Mouse (Mus musculus): ENCODE measurements around the gene Gm49776. TPM values are rescaled to one million over a fixed set of nuclear protein-coding genes. Genes with fewer than 3 reads are reported as not detected.

Gene Gm49776
- polyA plus RNA-seq, 1 experiment, result not detected

DNA sequence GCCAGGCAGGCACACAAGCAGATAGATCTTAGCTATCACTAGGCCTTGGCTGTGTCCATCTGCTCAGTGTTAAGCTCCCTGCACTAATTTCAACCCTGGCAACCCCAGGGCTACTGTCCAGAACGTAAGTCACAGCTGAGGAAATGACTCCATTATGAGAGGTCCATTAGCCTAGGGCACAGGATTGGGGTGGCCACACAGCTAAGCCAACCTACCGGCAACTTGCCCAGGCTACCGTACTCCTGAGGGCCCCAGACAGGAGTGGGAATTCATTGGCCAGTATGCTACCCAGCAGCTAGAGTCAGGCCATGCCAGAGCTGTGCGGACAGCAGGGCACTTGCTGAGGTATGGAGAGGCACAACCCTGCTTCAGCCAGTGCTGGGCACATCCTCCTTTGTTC lies 29.3 kb downstream of the Gm49776 start:
- Histone ChIP-seq H3K4me1 (ENCODE audit: control insufficient read depth, insufficient read depth, insufficient read length, low read length) (no peaks in the 10 kb centered on the region), H3K27ac (ENCODE audit: insufficient read depth, low read depth, low read length) (no peak overlapping the region), H3K36me3 (ENCODE audit: control insufficient read depth, insufficient read depth, low read length) (no peaks in the 10 kb centered on the region), H3K27me3 (ENCODE audit: control insufficient read depth, insufficient read depth, low read length) (no peaks in the 10 kb centered on the region), H3K4me3 (ENCODE audit: low read depth, low read length) (no peak overlapping the region)
- WGBS, result 95% methylated on average over 4 of the region's 4 CpGs
- no peak for TF ChIP-seq CTCF (IDR thresholded peaks at IDR 0.05; ENCODE audit: extremely low read depth, insufficient read length, insufficient replicate concordance, low read depth, low read length)
- no peak for TF ChIP-seq POLR2A (IDR thresholded peaks at IDR 0.05; ENCODE audit: low read depth, low read length)

DNA sequence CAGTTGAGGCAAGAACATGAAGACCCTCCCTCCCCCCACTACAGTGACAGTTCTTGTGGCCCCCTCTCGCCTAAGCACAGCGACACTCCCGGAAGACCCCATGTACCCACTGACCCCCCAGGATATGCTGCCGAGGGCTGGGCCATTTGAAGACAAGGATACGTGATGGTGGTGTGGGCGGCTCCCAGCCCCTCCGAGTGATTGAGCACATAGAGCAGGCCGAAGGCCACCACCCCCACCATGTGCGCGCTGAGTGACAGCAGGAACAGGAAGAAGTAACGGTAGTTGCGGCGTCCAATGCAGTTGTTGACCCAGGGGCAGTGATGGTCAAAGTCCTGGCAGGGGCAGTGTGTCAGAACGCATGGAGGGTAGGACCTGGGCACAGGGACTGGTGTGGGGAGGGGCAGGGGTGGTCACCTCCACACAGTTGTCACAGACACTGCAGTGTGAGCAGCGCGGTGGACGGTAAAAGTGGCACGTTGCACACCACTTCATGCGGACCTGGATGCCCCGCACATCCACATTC lies 30.2 kb downstream of the Gm49776 start:
- TF ChIP-seq CTCF (IDR thresholded peaks at IDR 0.05; ENCODE audit: extremely low read depth, insufficient read length, insufficient replicate concordance, low read depth, low read length) (no peak), POLR2A (IDR thresholded peaks at IDR 0.05; ENCODE audit: low read depth, low read length) (no peak)
- no peak overlapping the region for H3K27ac ChIP-seq (ENCODE audit: insufficient read depth, low read depth, low read length)
- 93% methylated on average over 20 of the region's 20 CpGs for WGBS
- no peaks in the 10 kb centered on the region for H3K36me3 ChIP-seq (ENCODE audit: control insufficient read depth, insufficient read depth, low read length)
- no peak overlapping the region for H3K4me3 ChIP-seq (ENCODE audit: low read depth, low read length)
- no peaks in the 10 kb centered on the region for H3K27me3 ChIP-seq (ENCODE audit: control insufficient read depth, insufficient read depth, low read length)
- H3K4me1 ChIP-seq (ENCODE audit: control insufficient read depth, insufficient read depth, insufficient read length, low read length), result no peaks in the 10 kb centered on the region

DNA sequence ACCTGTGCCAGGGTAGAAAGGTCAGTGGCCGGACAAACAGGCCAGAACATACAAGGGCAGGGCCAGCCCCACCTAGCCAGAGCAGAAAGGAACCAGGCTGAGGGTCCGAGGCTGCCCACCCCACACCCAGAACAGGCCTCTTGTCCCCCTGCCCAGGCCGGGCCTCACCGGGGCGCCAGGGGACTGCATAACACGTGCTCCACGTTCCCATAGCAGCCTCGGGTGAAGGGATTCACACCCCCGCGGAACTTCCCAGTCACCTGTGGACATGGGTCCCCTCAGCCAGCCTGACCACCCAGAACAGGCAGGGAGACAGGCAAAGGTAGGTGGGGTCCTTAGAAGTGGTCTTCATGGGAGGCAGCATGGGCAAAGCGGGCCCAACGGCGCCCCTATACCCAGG lies 30.9 kb downstream of the Gm49776 start:
- no peaks in the 10 kb centered on the region for H3K27me3 ChIP-seq (ENCODE audit: control insufficient read depth, insufficient read depth, low read length)
- 95% methylated on average over 13 of the region's 13 CpGs for WGBS
- H3K4me1 ChIP-seq (ENCODE audit: control insufficient read depth, insufficient read depth, insufficient read length, low read length), result no peaks in the 10 kb centered on the region
- H3K36me3 ChIP-seq (ENCODE audit: control insufficient read depth, insufficient read depth, low read length), result no peaks in the 10 kb centered on the region
- no peak overlapping the region for H3K4me3 ChIP-seq (ENCODE audit: low read depth, low read length)
- H3K27ac ChIP-seq (ENCODE audit: insufficient read depth, low read depth, low read length), result no peak overlapping the region
- TF ChIP-seq CTCF (IDR thresholded peaks at IDR 0.05; ENCODE audit: extremely low read depth, insufficient read length, insufficient replicate concordance, low read depth, low read length), result no peak
- no peak for TF ChIP-seq POLR2A (IDR thresholded peaks at IDR 0.05; ENCODE audit: low read depth, low read length)

DNA sequence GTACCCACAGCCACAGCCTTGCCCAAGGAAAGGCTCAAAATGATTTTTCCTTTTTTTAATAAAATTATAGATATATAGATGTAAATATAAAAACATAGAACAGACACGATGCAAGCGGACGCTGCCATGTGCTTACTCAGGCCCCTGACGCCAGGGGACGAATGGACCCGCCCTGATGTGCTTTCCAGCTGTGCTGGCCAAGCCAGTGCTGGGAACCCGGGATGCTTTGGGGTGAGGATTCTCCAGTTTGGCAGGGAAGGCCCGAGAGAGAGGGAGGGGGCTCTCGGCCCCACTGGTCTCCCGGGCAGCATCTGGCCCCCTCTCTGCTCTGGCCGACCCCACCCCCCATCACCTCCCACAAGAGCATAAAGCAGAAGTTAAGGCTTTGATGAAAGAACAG lies 35.9 kb downstream of the Gm49776 start:
- Histone ChIP-seq H3K36me3 (ENCODE audit: control insufficient read depth, insufficient read depth, low read length) (no peaks in the 10 kb centered on the region), H3K4me3 (ENCODE audit: low read depth, low read length) (no peak overlapping the region), H3K27ac (ENCODE audit: insufficient read depth, low read depth, low read length) (no peak overlapping the region), H3K4me1 (ENCODE audit: control insufficient read depth, insufficient read depth, insufficient read length, low read length) (no peaks in the 10 kb centered on the region), H3K27me3 (ENCODE audit: control insufficient read depth, insufficient read depth, low read length) (no peaks in the 10 kb centered on the region)
- TF ChIP-seq POLR2A (IDR thresholded peaks at IDR 0.05; ENCODE audit: low read depth, low read length) (no peak), CTCF (IDR thresholded peaks at IDR 0.05; ENCODE audit: extremely low read depth, insufficient read length, insufficient replicate concordance, low read depth, low read length) (no peak)
- 86% methylated on average over 11 of the region's 11 CpGs for WGBS

DNA sequence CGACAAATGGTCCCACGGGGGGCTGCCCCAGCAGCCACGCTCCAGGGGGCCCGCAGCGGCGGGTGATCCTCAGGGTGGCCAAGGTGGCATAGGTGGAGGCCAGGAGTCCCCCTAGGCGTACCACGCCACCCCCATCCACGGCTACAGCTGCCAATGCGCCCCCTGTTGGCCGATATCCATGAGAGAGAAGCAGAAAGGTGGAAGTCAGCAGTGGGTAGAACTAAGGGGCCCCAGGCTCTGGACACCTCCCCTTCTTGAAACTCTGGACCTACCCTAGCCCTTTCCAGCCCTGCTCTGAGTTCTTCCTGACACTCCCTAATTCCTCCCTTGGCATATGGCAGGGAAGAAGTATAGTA lies 36.6 kb downstream of the Gm49776 start:
- TF ChIP-seq CTCF (IDR thresholded peaks at IDR 0.05; ENCODE audit: extremely low read depth, insufficient read length, insufficient replicate concordance, low read depth, low read length), result peak; percentile 21; the same call in 1 of the 2 replicates
- TF ChIP-seq POLR2A (IDR thresholded peaks at IDR 0.05; ENCODE audit: low read depth, low read length), result no peak
- Histone ChIP-seq H3K27ac (ENCODE audit: insufficient read depth, low read depth, low read length) (no peak overlapping the region), H3K27me3 (ENCODE audit: control insufficient read depth, insufficient read depth, low read length) (no peaks in the 10 kb centered on the region), H3K36me3 (ENCODE audit: control insufficient read depth, insufficient read depth, low read length) (no peaks in the 10 kb centered on the region), H3K4me3 (ENCODE audit: low read depth, low read length) (no peak overlapping the region), H3K4me1 (ENCODE audit: control insufficient read depth, insufficient read depth, insufficient read length, low read length) (no peaks in the 10 kb centered on the region)
- 68% methylated on average over 11 of the region's 11 CpGs for WGBS

DNA sequence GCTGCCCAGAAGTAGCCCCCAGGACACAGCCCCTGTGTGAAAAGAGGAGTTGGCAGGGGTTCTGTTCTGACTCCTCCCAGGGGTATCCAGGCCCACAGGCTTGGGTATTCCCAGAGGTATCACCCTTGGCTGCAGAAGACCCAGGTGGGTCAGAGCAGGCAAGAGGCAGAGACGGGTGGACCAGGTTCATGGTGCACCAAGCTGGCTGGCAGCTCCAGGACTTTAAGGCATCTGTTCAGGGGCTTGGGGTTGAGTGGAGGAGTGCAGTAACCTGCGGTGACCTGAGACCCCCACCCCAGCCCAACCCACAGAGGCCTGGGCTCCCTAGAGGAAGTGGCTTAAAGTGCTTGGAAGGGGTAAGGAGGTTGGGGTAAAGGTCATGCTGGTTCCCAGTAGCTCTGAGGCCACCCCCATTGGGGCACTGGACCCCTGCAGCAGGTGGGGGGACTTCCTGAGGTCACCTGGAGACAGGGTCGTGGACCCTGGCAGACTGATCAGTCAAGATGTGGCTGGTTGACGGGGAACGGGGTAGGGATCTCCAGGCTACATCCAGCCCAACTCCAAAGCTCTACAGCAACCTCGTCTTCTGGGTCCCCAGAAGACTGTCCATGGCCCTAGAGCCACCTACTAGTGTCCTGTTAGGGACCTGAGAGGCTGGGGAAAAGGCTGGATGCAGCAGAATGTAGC lies 37.1 kb downstream of the Gm49776 start:
- 82% methylated on average over 6 of the region's 6 CpGs for WGBS
- no peak for TF ChIP-seq POLR2A (IDR thresholded peaks at IDR 0.05; ENCODE audit: low read depth, low read length)
- TF ChIP-seq CTCF (IDR thresholded peaks at IDR 0.05; ENCODE audit: extremely low read depth, insufficient read length, insufficient replicate concordance, low read depth, low read length), result no peak
- H3K27ac ChIP-seq (ENCODE audit: insufficient read depth, low read depth, low read length), result no peak overlapping the region

DNA sequence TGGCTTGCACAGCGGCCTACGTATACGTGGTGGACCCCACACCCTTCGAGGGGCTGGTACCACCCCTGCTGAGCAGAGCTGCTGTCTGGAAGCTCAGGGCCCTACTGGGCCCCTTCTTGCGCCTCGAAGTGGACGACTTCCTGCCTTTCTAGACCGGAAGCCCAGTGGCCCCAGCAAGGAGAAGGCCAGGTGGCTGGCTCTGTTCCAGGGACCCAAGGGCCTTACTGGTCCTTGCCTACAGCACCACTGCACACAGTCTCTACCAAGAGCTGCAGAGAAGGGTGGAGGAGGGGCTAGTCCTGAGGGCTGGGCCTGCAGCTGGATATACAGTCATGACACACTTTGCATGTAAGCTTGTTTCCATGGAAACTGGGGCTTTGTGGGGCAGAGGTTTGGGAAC lies 38.1 kb downstream of the Gm49776 start:
- H3K27ac ChIP-seq (ENCODE audit: insufficient read depth, low read depth, low read length), result no peak overlapping the region
- no peak overlapping the region for H3K4me3 ChIP-seq (ENCODE audit: low read depth, low read length)
- H3K36me3 ChIP-seq (ENCODE audit: control insufficient read depth, insufficient read depth, low read length), result no peaks in the 10 kb centered on the region
- H3K27me3 ChIP-seq (ENCODE audit: control insufficient read depth, insufficient read depth, low read length), result no peaks in the 10 kb centered on the region
- TF ChIP-seq CTCF (IDR thresholded peaks at IDR 0.05; ENCODE audit: extremely low read depth, insufficient read length, insufficient replicate concordance, low read depth, low read length), result no peak
- no peak for TF ChIP-seq POLR2A (IDR thresholded peaks at IDR 0.05; ENCODE audit: low read depth, low read length)
- H3K4me1 ChIP-seq (ENCODE audit: control insufficient read depth, insufficient read depth, insufficient read length, low read length), result no peaks in the 10 kb centered on the region
- 45% methylated on average over 8 of the region's 8 CpGs for WGBS

More for the DNA sequence above, 37.1 kb downstream of the Gm49776 start:
- Histone ChIP-seq H3K27me3 (ENCODE audit: control insufficient read depth, insufficient read depth, low read length) (no peaks in the 10 kb centered on the region), H3K4me1 (ENCODE audit: control insufficient read depth, insufficient read depth, insufficient read length, low read length) (no peaks in the 10 kb centered on the region), H3K4me3 (ENCODE audit: low read depth, low read length) (no peak overlapping the region), H3K36me3 (ENCODE audit: control insufficient read depth, insufficient read depth, low read length) (no peaks in the 10 kb centered on the region)
